ENCODE assay signal across 8 mouse cellular contexts in the genomic region with DNA sequence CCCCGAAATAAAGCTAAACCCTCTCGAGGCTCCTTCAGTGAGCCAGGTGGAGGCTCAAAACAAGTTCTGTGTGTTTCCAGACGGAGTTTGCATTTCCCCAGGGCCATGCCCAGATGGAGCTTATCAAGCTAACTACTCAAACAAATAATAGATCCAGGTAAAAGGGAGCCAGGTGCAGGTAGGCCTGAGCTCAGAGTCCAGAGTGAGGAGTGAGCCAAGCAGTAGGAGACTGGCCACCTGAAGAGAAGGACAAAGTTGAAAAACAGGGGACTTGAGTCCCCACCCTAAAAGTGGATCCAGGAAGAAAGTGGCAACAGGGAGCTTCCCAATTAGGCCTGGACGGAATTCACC. TPM values are rescaled to one million over a fixed set of nuclear protein-coding genes. Genes with fewer than 3 reads are reported as not detected.
DNase-seq lines count a peak whose midpoint lies in the region; ATAC-seq lines count a peak whose summit lies in the region.
"Had no signal": no experiment of that assay in that cellular context is flagged by ENCODE, and none has a peak within 500 bp of the region (broad histone marks: within the 10 kb centered on the region; RNA-seq: fewer than 3 reads in every experiment).

No protein-coding gene starts in this region.

- H3K27me3 ChIP-seq in lung, embryonic 15.5 days: peaks cover 22% of the 10 kb centered on the region; the same call in 1 of the 2 replicates
- H3K27me3 ChIP-seq in forebrain, embryonic 15.5 days: peaks cover 24% of the 10 kb centered on the region
- H3K27me3 ChIP-seq in limb, embryonic 13.5 days: peaks cover 34% of the 10 kb centered on the region
- H3K27me3 ChIP-seq in stomach, embryonic 14.5 days (ENCODE audit: control insufficient read depth, insufficient read depth, low read length): 0 out of 2 replicates have a peak, but pooled peaks cover 9% of the 10 kb centered on the region

- peak overlapping the region; percentile 60 for H3K4me3 ChIP-seq in lung, embryonic 15.5 days
- 0 out of 2 replicates have a peak overlapping the region, but pooled peaks have one; percentile 34 for H3K4me3 ChIP-seq in forebrain, embryonic 15.5 days
- peak overlapping the region; percentile 57 for H3K4me3 ChIP-seq in limb, embryonic 13.5 days
- H3K4me3 ChIP-seq in stomach, embryonic 14.5 days (ENCODE audit: low read depth, low read length): peak overlapping the region; percentile 51

- DNase-seq in lung, postnatal 14 days: no peak
- no peak for DNase-seq in right cerebral cortex, adult 18-20 months
- DNase-seq: thymus, adult 18-20 months had no signal

- H3K36me3 ChIP-seq in lung, embryonic 15.5 days: no peaks in the 10 kb centered on the region
- no peaks in the 10 kb centered on the region for H3K36me3 ChIP-seq in forebrain, embryonic 15.5 days
- no peaks in the 10 kb centered on the region for H3K36me3 ChIP-seq in limb, embryonic 13.5 days
- H3K36me3 ChIP-seq in stomach, embryonic 14.5 days (ENCODE audit: control insufficient read depth, insufficient read depth, low read length): no peaks in the 10 kb centered on the region

- peak overlapping the region; percentile 62 for H3K9ac ChIP-seq in lung, embryonic 15.5 days
- no peak overlapping the region for H3K9ac ChIP-seq in forebrain, embryonic 15.5 days (replicated peaks)
- H3K9ac ChIP-seq in limb, embryonic 13.5 days: peak overlapping the region; percentile 72; the same call in 1 of the 2 replicates
- peak overlapping the region; percentile 63 for H3K9ac ChIP-seq in stomach, embryonic 14.5 days (replicated peaks; ENCODE audit: low read depth, low read length)

- peak overlapping the region; percentile 92 for H3K4me2 ChIP-seq in lung, embryonic 15.5 days
- peak overlapping the region; percentile 48 for H3K4me2 ChIP-seq in forebrain, embryonic 15.5 days (replicated peaks)
- H3K4me2 ChIP-seq in limb, embryonic 13.5 days (replicated peaks): peak overlapping the region; percentile 93
- H3K4me2 ChIP-seq in stomach, embryonic 14.5 days (replicated peaks; ENCODE audit: low read depth, low read length): peak overlapping the region; percentile 85

- H3K9me3 ChIP-seq in lung, embryonic 15.5 days: no peaks in the 10 kb centered on the region
- no peaks in the 10 kb centered on the region for H3K9me3 ChIP-seq in forebrain, embryonic 15.5 days
- H3K9me3 ChIP-seq in limb, embryonic 13.5 days: no peaks in the 10 kb centered on the region
- no peaks in the 10 kb centered on the region for H3K9me3 ChIP-seq in stomach, embryonic 14.5 days (ENCODE audit: control insufficient read depth, low read depth, low read length)

- peak overlapping the region; percentile 70 for H3K27ac ChIP-seq in lung, embryonic 15.5 days
- H3K27ac ChIP-seq in forebrain, embryonic 15.5 days (replicated peaks): no peak overlapping the region
- H3K27ac ChIP-seq in limb, embryonic 13.5 days: no peak overlapping the region
- H3K27ac ChIP-seq in stomach, embryonic 14.5 days (ENCODE audit: low read length): peak overlapping the region; percentile 89

- H3K4me1 ChIP-seq in lung, embryonic 15.5 days: peaks cover 12% of the 10 kb centered on the region
- H3K4me1 ChIP-seq in forebrain, embryonic 15.5 days: peaks cover 15% of the 10 kb centered on the region
- H3K4me1 ChIP-seq in limb, embryonic 13.5 days: peaks cover 22% of the 10 kb centered on the region
- H3K4me1 ChIP-seq in stomach, embryonic 14.5 days (ENCODE audit: control insufficient read depth, insufficient read depth, low read length): 0 out of 2 replicates have a peak, but pooled peaks cover 6% of the 10 kb centered on the region

- ATAC-seq in lung, embryonic 15.5 days (ENCODE audit: borderline replicate concordance, extremely low read depth, low FRiP score, low TSS enrichment): no peak
- ATAC-seq in forebrain, embryonic 15.5 days (replicated peaks): no peak
- ATAC-seq in limb, embryonic 13.5 days (ENCODE audit: low FRiP score, low read depth): no peak
- ATAC-seq in stomach, embryonic 14.5 days (ENCODE audit: insufficient number of reproducible peaks, insufficient read depth, low FRiP score, low read depth): peak; percentile 59; the same call in 1 of the 2 replicates
- no peak for ATAC-seq in erythroblast, adult 5-6 weeks (replicated peaks; ENCODE audit: low FRiP score, poor library complexity, severe bottlenecking)

- 44% methylated on average over 4 of the region's 4 CpGs for WGBS in lung, embryonic 15.5 days
- 31% methylated on average over 4 of the region's 4 CpGs for WGBS in forebrain, embryonic 15.5 days
- WGBS in limb, embryonic 13.5 days: 23% methylated on average over 4 of the region's 4 CpGs
- WGBS in stomach, embryonic 14.5 days: 36% methylated on average over 4 of the region's 4 CpGs

RNA-seq across cellular contexts. Expression of gene Cygb, which starts 39.8 kb away (rescaled TPM):
- 11.2 and 11.9 TPM in 2 replicates for polyA plus RNA-seq in lung, embryonic 15.5 days (2015; fragmentation: Nextera tagmentation; extraction: Ambion mirVana)
- 15.8 and 16.4 TPM in 2 replicates for polyA plus RNA-seq in forebrain, embryonic 15.5 days (2015; fragmentation: Nextera tagmentation; extraction: Ambion mirVana)
- polyA plus RNA-seq in limb, embryonic 13.5 days (2015; fragmentation: Nextera tagmentation; extraction: Ambion mirVana): 6.0 and 7.2 TPM in 2 replicates
- polyA plus RNA-seq in stomach, embryonic 14.5 days (2014; fragmentation: Nextera tagmentation; extraction: Ambion mirVana): 19.9 and 20.8 TPM in 2 replicates
- not detected in 2 replicates for total RNA-seq in erythroblast, adult 5-6 weeks (2015; ENCODE audit: low replicate concordance)
- total RNA-seq in erythroblast, adult 5-6 weeks (2017; ENCODE audit: low replicate concordance): not detected in 2 replicates

RNA-seq across cellular contexts. Expression of gene Prcd, which starts 40.5 kb away (rescaled TPM):
- 1.8 and 3.2 TPM in 2 replicates for polyA plus RNA-seq in lung, embryonic 15.5 days (2015; fragmentation: Nextera tagmentation; extraction: Ambion mirVana)
- 2.0 and 2.4 TPM in 2 replicates for polyA plus RNA-seq in forebrain, embryonic 15.5 days (2015; fragmentation: Nextera tagmentation; extraction: Ambion mirVana)
- polyA plus RNA-seq in limb, embryonic 13.5 days (2015; fragmentation: Nextera tagmentation; extraction: Ambion mirVana): 0.56 and 0.83 TPM in 2 replicates
- 1.2 and 1.7 TPM in 2 replicates for polyA plus RNA-seq in stomach, embryonic 14.5 days (2014; fragmentation: Nextera tagmentation; extraction: Ambion mirVana)
- not detected in 2 replicates for total RNA-seq in erythroblast, adult 5-6 weeks (2015; ENCODE audit: low replicate concordance)
- total RNA-seq in erythroblast, adult 5-6 weeks (2017; ENCODE audit: low replicate concordance): not detected in 2 replicates

Comparison
In these comparisons a context has a peak if more than half of its experiments do, and no peak if none do; other contexts are left out.
1. H3K27ac ChIP-seq: peak in lung, embryonic 15.5 days (single experiment) and stomach, embryonic 14.5 days (single experiment); none in forebrain, embryonic 15.5 days (single experiment) and limb, embryonic 13.5 days (single experiment).
2. Peak in every context shown above with its lines, with median percentiles within 50 percentile points of each other: H3K4me2 ChIP-seq and H3K4me3 ChIP-seq.